Mouse (Mus musculus) liver, embryonic 13.5 days (tissue): ENCODE measurements around the gene Zfp68. TPM values are rescaled to one million over a fixed set of nuclear protein-coding genes. Genes with fewer than 3 reads are reported as not detected.
A peak's percentile ranks its signal among the peaks of the same experiment; 100 is the strongest.

Experiments
- ATAC-seq: fragments of 200-750 bp; cut with Nextera tagmentation; 2 replicates; pipeline ENCODE4 v1.8.0; 2017; ENCODE audit warnings: low read depth, mild to moderate bottlenecking, moderate number of reproducible peaks, moderate library complexity
- DNase-seq: peaks from one replicate; pipeline ENCODE4 v3.0.0; 2022
- H3K27ac ChIP-seq: fragments of 300-500 bp; sonication (generic); 2 replicates; pipeline ENCODE4 v1.5.1; 2015; ENCODE audit warnings: moderate library complexity, mild to moderate bottlenecking, inconsistent platforms
- H3K27me3 ChIP-seq: fragments of 300-500 bp; sonication (generic); 2 replicates; pipeline ENCODE4 v1.6.1; 2015; ENCODE audit warnings: mild to moderate bottlenecking, inconsistent platforms
- H3K36me3 ChIP-seq: fragments of 300-500 bp; sonication (generic); 2 replicates; pipeline ENCODE4 v1.6.1; 2015; ENCODE audit warnings: mild to moderate bottlenecking, inconsistent platforms
- H3K4me1 ChIP-seq: fragments of 300-500 bp; sonication (generic); replicated peaks from 2 replicates; pipeline ENCODE4 v1.6.1; 2015; ENCODE audit warnings: inconsistent platforms
- H3K4me2 ChIP-seq: fragments of 300-500 bp; sonication (generic); 2 replicates; pipeline ENCODE4 v1.6.1; 2015; ENCODE audit warnings: inconsistent platforms, mild to moderate bottlenecking, moderate library complexity
- H3K4me3 ChIP-seq: fragments of 300-500 bp; sonication (generic); replicated peaks from 2 replicates; pipeline ENCODE4 v1.5.1; 2015; ENCODE audit warnings: mild to moderate bottlenecking, inconsistent platforms
- H3K9ac ChIP-seq: fragments of 300-500 bp; sonication (generic); 2 replicates; pipeline ENCODE4 v1.6.1; 2015; ENCODE audit warnings: mild to moderate bottlenecking, inconsistent platforms
- H3K9me3 ChIP-seq: fragments of 300-500 bp; sonication (generic); replicated peaks from 2 replicates; pipeline ENCODE4 v1.6.1; 2016; ENCODE audit warnings: inconsistent platforms
- WGBS: fragments of 180-500 bp; shearing (Covaris S2); methylation state at CpG from one replicate; pipeline ENCODE4 v1.1.7; 2015; ENCODE audit not compliant: insufficient replicate concordance; 5-methylcytosine and 5-hydroxymethylcytosine counted together
- polyA plus RNA-seq: library from polyadenylated mRNA; unstranded; fragments of >200 nt; fragmentation: Nextera tagmentation; extraction: Ambion mirVana; gene quantifications from 2 replicates; pipeline ENCODE4 v1.2.1, GENCODE M21; 2015

Gene Zfp68
- polyA plus RNA-seq: 17.3 and 20.6 TPM in 2 replicates

GRCm38 (mm10) chr5:138619211-138620128 is at the start of gene Zfp68:
Gene Zfp68, minus strand, starts transcription at chr5:138619761.
- Histone ChIP-seq H3K27me3 (no peaks in the 10 kb centered on the region), H3K4me1 (peaks cover 31% of the 10 kb centered on the region), H3K9ac (peak within 1 kb of the TSS; percentile 88), H3K9me3 (no peaks in the 10 kb centered on the region), H3K36me3 (peaks cover 27% of the 10 kb centered on the region), H3K27ac (peak within 1 kb of the TSS; percentile 90), H3K4me3 (peak within 1 kb of the TSS; percentile 89), H3K4me2 (peak within 1 kb of the TSS; percentile 66)
- DNase-seq: peak; percentile 87
- ATAC-seq: peak; percentile 93
- WGBS: under 1% methylated on average over 43 of the region's 43 CpGs

GRCm38 (mm10) chr5:138658922-138659321 is 39.4 kb upstream of the Zfp68 start:
- H3K27ac ChIP-seq: no peak overlapping the region
- no peak overlapping the region for H3K4me2 ChIP-seq
- H3K36me3 ChIP-seq: no peaks in the 10 kb centered on the region
- H3K9me3 ChIP-seq: no peaks in the 10 kb centered on the region
- WGBS: 10% methylated on average over 5 of the region's 5 CpGs
- ATAC-seq (no peak), DNase-seq (peak; percentile 36)
- H3K4me3 ChIP-seq: no peak overlapping the region
- no peak overlapping the region for H3K9ac ChIP-seq
- H3K27me3 ChIP-seq: no peaks in the 10 kb centered on the region
- no peaks in the 10 kb centered on the region for H3K4me1 ChIP-seq

GRCm38 (mm10) chr5:138657854-138658253 is 38.3 kb upstream of the Zfp68 start:
- no peaks in the 10 kb centered on the region for H3K4me1 ChIP-seq
- H3K36me3 ChIP-seq: no peaks in the 10 kb centered on the region
- peak; percentile 2 for DNase-seq
- no peaks in the 10 kb centered on the region for H3K27me3 ChIP-seq
- no peak overlapping the region for H3K9ac ChIP-seq
- H3K4me2 ChIP-seq: no peak overlapping the region
- 36% methylated on average over 6 of the region's 6 CpGs for WGBS
- no peaks in the 10 kb centered on the region for H3K9me3 ChIP-seq
- no peak overlapping the region for H3K4me3 ChIP-seq
- no peak overlapping the region for H3K27ac ChIP-seq
- peak; percentile 43; the same call in 1 of the 2 replicates for ATAC-seq

- H3K36me3 ChIP-seq: no peaks in the 10 kb centered on the region
- 80% methylated on average over 3 of the region's 3 CpGs for WGBS
- no peak for ATAC-seq
Measured at GRCm38 (mm10) chr5:138657407-138657806, 37.8 kb upstream of the Zfp68 start.

GRCm38 (mm10) chr5:138656477-138657156 is 37.1 kb upstream of the Zfp68 start:
- Histone ChIP-seq H3K9ac (no peak overlapping the region), H3K4me1 (no peaks in the 10 kb centered on the region), H3K36me3 (no peaks in the 10 kb centered on the region), H3K27me3 (no peaks in the 10 kb centered on the region), H3K4me2 (no peak overlapping the region), H3K9me3 (no peaks in the 10 kb centered on the region), H3K4me3 (no peak overlapping the region), H3K27ac (no peak overlapping the region)
- ATAC-seq (0 out of 2 replicates have a peak, but pooled peaks have one; percentile 63), DNase-seq (peak; percentile 3)
- 10% methylated on average over 2 of the region's 2 CpGs for WGBS

More at GRCm38 (mm10) chr5:138657407-138657806, 37.8 kb upstream of the Zfp68 start:
- DNase-seq: no peak
- H3K4me2 ChIP-seq: no peak overlapping the region
- no peaks in the 10 kb centered on the region for H3K27me3 ChIP-seq
- H3K4me3 ChIP-seq: no peak overlapping the region
- H3K9ac ChIP-seq: no peak overlapping the region
- no peaks in the 10 kb centered on the region for H3K9me3 ChIP-seq
- H3K4me1 ChIP-seq: no peaks in the 10 kb centered on the region
- no peak overlapping the region for H3K27ac ChIP-seq

GRCm38 (mm10) chr5:138652911-138653310 is 33.4 kb upstream of the Zfp68 start:
- no peaks in the 10 kb centered on the region for H3K27me3 ChIP-seq
- DNase-seq (no peak), ATAC-seq (no peak)
- no peaks in the 10 kb centered on the region for H3K9me3 ChIP-seq
- H3K4me1 ChIP-seq: no peaks in the 10 kb centered on the region
- peaks cover 19% of the 10 kb centered on the region for H3K36me3 ChIP-seq
- 60% methylated on average over 1 of the region's 1 CpGs for WGBS
- H3K4me3 ChIP-seq: no peak overlapping the region
- H3K4me2 ChIP-seq: no peak overlapping the region
- H3K9ac ChIP-seq: no peak overlapping the region
- no peak overlapping the region for H3K27ac ChIP-seq

GRCm38 (mm10) chr5:138641761-138642160 is 22.2 kb upstream of the Zfp68 start:
- ATAC-seq (no peak), DNase-seq (no peak)
- Histone ChIP-seq H3K27ac (no peak overlapping the region), H3K27me3 (no peaks in the 10 kb centered on the region), H3K4me3 (no peak overlapping the region), H3K4me2 (no peak overlapping the region), H3K9me3 (no peaks in the 10 kb centered on the region), H3K4me1 (no peaks in the 10 kb centered on the region), H3K36me3 (peaks cover 58% of the 10 kb centered on the region), H3K9ac (no peak overlapping the region)
- WGBS: 79% methylated on average over 3 of the region's 3 CpGs

- H3K9ac ChIP-seq: no peak overlapping the region
- no peaks in the 10 kb centered on the region for H3K9me3 ChIP-seq
- H3K27ac ChIP-seq: no peak overlapping the region
- H3K4me1 ChIP-seq: no peaks in the 10 kb centered on the region; the same call in 1 of the 2 replicates
- H3K27me3 ChIP-seq: no peaks in the 10 kb centered on the region
- DNase-seq: no peak
- 85% methylated on average over 3 of the region's 3 CpGs for WGBS
- no peak overlapping the region for H3K4me3 ChIP-seq
- no peak for ATAC-seq
- H3K36me3 ChIP-seq: peaks cover 54% of the 10 kb centered on the region
- no peak overlapping the region for H3K4me2 ChIP-seq
Measured at GRCm38 (mm10) chr5:138641081-138641480, 21.5 kb upstream of the Zfp68 start.

- WGBS: 79% methylated on average over 2 of the region's 2 CpGs
- DNase-seq (no peak), ATAC-seq (no peak)
- no peaks in the 10 kb centered on the region; the same call in 1 of the 2 replicates for H3K4me1 ChIP-seq
- peaks cover 38% of the 10 kb centered on the region for H3K36me3 ChIP-seq
- H3K27me3 ChIP-seq: no peaks in the 10 kb centered on the region
- H3K27ac ChIP-seq: no peak overlapping the region
- H3K9me3 ChIP-seq: no peaks in the 10 kb centered on the region
- H3K4me3 ChIP-seq: no peak overlapping the region
- no peak overlapping the region for H3K9ac ChIP-seq
- no peak overlapping the region for H3K4me2 ChIP-seq
Measured at GRCm38 (mm10) chr5:138636486-138636885, 16.9 kb upstream of the Zfp68 start.

- DNase-seq (peak; percentile 3), ATAC-seq (no peak)
- WGBS: 9% methylated on average over 3 of the region's 3 CpGs
- H3K4me3 ChIP-seq: peak overlapping the region; percentile 77
- peak overlapping the region; percentile 79 for H3K4me2 ChIP-seq
- H3K9me3 ChIP-seq: no peaks in the 10 kb centered on the region
- peak overlapping the region; percentile 79 for H3K27ac ChIP-seq
- peak overlapping the region; percentile 84 for H3K9ac ChIP-seq
- H3K4me1 ChIP-seq: peaks cover 34% of the 10 kb centered on the region
- H3K36me3 ChIP-seq: no peaks in the 10 kb centered on the region
- H3K27me3 ChIP-seq: no peaks in the 10 kb centered on the region
Measured at GRCm38 (mm10) chr5:138623478-138623875, 3.9 kb upstream of the Zfp68 start.
